Mouse (Mus musculus) lung, embryonic 14.5 days (tissue): ENCODE results near the gene Angptl8. TPM values are rescaled to one million over a fixed set of nuclear protein-coding genes. Genes with fewer than 3 reads are reported as not detected.

Experiments used
- ATAC-seq: fragments of 200-750 bp; cut with Nextera tagmentation; 2 replicates; pipeline ENCODE4 v1.8.0; 2017; ENCODE audit warnings: mild to moderate bottlenecking, moderate TSS enrichment, moderate library complexity; ENCODE audit not compliant: insufficient read depth
- DNase-seq: peaks from one replicate; pipeline ENCODE4 v3.0.0-alpha.2; 2015
- H3K27ac ChIP-seq: fragments of 300-500 bp; sonication (generic); 2 replicates; pipeline ENCODE4 v1.5.1; 2014; ENCODE audit warnings: low read depth, mild to moderate bottlenecking, moderate library complexity
- H3K27me3 ChIP-seq: fragments of 300-500 bp; sonication (generic); 2 replicates; pipeline ENCODE4 v1.6.1; 2014; ENCODE audit warnings: low read length, control low read depth; ENCODE audit not compliant: insufficient read depth
- H3K36me3 ChIP-seq: fragments of 300-500 bp; sonication (generic); 2 replicates; pipeline ENCODE4 v1.6.1; 2014; ENCODE audit warnings: control low read depth; ENCODE audit not compliant: insufficient read depth
- H3K4me1 ChIP-seq: fragments of 300-500 bp; sonication (generic); 2 replicates; pipeline ENCODE4 v1.6.1; 2014; ENCODE audit warnings: antibody characterized with exemption, control low read depth; ENCODE audit not compliant: insufficient read depth
- H3K4me2 ChIP-seq: fragments of 300-500 bp; sonication (generic); 2 replicates; pipeline ENCODE4 v1.6.1; 2014; ENCODE audit warnings: mild to moderate bottlenecking
- H3K4me3 ChIP-seq: fragments of 300-500 bp; sonication (generic); 2 replicates; pipeline ENCODE4 v1.5.1; 2014; ENCODE audit warnings: low read depth, low read length
- H3K9ac ChIP-seq: fragments of 300-500 bp; sonication (generic); 2 replicates; pipeline ENCODE4 v1.6.1; 2014
- H3K9me3 ChIP-seq: fragments of 300-500 bp; sonication (generic); 2 replicates; pipeline ENCODE4 v1.6.1; 2016; ENCODE audit warnings: low read depth, low read length, control low read depth
- CTCF ChIP-seq: IDR thresholded peaks from 2 replicates; pipeline ENCODE4 v1.5.1; 2016; ENCODE audit warnings: antibody characterized with exemption, low read depth
- WGBS: fragments of 180-500 bp; shearing (Covaris S2); extraction: QIAGEN DNeasy Blood & Tissue Kit; methylation state at CpG from one replicate; pipeline ENCODE4 v1.1.7; 2014; 5-methylcytosine and 5-hydroxymethylcytosine counted together
- polyA plus RNA-seq: library from polyadenylated mRNA; unstranded; fragments of >200 nt; fragmentation: Nextera tagmentation; extraction: Ambion mirVana; gene quantifications from 2 replicates; pipeline ENCODE4 v1.2.1, GENCODE M21; 2014

The Angptl8 gene
- polyA plus RNA-seq, 1 experiment from 2014 or later, result 1.3 TPM

DNA sequence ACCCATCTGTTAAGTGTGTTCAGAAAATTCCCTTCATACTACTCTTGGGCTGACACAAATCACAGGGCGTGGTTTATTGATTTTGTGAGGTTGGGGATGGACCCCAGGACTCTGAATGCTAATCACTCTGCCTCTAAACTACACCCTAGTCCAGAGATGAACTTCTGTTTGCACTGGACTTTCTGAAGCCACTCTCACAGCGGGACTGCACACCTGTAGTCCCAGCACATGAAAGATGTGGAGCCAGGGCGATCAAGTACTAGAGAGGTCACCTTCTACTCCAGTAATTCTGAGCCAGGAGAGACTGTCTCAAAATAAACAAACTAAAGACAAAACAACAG, 36.3 kb upstream of the Angptl8 start:
- H3K9me3 ChIP-seq, result no peaks in the 10 kb centered on the region
- peak overlapping the region; percentile 96 for H3K27ac ChIP-seq
- ATAC-seq (no peak), DNase-seq (no peak)
- H3K9ac ChIP-seq, result no peak overlapping the region
- peak overlapping the region; percentile 83 for H3K4me3 ChIP-seq
- WGBS, result 40% methylated on average over 3 of the region's 3 CpGs
- H3K4me2 ChIP-seq, result peak overlapping the region; percentile 74
- peaks cover 11% of the 10 kb centered on the region; the same call in 1 of the 2 replicates for H3K4me1 ChIP-seq
- H3K27me3 ChIP-seq, result no peaks in the 10 kb centered on the region
- no peak for TF ChIP-seq CTCF
- H3K36me3 ChIP-seq, result peaks cover 43% of the 10 kb centered on the region

DNA sequence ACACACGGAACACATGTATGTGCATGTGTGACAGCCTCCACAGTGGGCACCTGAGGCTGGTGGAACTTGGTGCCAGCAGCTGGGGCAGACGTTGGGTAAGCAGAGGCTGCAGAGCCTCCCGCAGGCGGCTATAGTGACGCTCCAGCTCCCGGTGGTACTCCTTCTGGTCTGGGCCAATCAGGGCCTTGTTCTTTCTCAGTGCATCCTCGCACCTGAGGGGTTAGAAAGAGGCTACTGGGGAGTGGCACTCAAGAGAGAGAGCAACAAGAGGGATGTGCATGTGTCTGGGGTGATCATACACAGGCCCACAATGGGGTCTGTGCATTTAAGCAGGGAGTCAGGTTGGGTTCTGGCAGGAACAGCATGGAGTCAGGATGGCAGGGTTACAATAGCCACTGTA, 34.2 kb upstream of the Angptl8 start:
- peaks cover 22% of the 10 kb centered on the region for H3K36me3 ChIP-seq
- no peak overlapping the region for H3K4me3 ChIP-seq
- no peak overlapping the region for H3K4me2 ChIP-seq
- H3K27me3 ChIP-seq, result no peaks in the 10 kb centered on the region
- no peaks in the 10 kb centered on the region for H3K9me3 ChIP-seq
- DNase-seq (no peak), ATAC-seq (no peak)
- TF ChIP-seq CTCF, result no peak
- 78% methylated on average over 7 of the region's 7 CpGs for WGBS
- H3K4me1 ChIP-seq, result 0 out of 2 replicates have a peak, but pooled peaks cover 11% of the 10 kb centered on the region
- no peak overlapping the region for H3K9ac ChIP-seq
- H3K27ac ChIP-seq, result no peak overlapping the region

DNA sequence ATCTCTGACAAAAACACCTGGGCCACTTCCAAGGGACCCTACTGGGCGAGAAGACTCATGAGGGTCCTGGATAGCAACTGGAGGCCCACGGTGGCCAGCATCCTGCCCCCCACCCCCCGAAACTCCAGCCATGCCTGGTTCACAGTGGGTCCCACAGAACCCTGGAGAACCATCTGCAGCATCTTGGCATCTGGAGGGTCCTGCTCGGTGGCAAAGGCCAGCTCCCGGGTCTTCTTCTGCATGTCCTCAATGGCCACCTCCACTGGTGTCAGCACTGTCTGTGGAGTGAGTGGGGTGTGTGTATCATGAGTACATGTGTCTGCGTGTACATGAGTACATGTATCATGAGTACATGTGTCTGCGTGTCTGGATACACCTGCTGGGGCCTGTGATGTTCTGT, 33.7 kb upstream of the Angptl8 start:
- Histone ChIP-seq H3K27ac (no peak overlapping the region), H3K4me2 (no peak overlapping the region), H3K4me1 (0 out of 2 replicates have a peak, but pooled peaks cover 7% of the 10 kb centered on the region), H3K9me3 (no peaks in the 10 kb centered on the region), H3K36me3 (peaks cover 22% of the 10 kb centered on the region), H3K27me3 (no peaks in the 10 kb centered on the region), H3K9ac (no peak overlapping the region), H3K4me3 (no peak overlapping the region)
- ATAC-seq (no peak), DNase-seq (no peak)
- no peak for TF ChIP-seq CTCF
- 89% methylated on average over 7 of the region's 7 CpGs for WGBS

DNA sequence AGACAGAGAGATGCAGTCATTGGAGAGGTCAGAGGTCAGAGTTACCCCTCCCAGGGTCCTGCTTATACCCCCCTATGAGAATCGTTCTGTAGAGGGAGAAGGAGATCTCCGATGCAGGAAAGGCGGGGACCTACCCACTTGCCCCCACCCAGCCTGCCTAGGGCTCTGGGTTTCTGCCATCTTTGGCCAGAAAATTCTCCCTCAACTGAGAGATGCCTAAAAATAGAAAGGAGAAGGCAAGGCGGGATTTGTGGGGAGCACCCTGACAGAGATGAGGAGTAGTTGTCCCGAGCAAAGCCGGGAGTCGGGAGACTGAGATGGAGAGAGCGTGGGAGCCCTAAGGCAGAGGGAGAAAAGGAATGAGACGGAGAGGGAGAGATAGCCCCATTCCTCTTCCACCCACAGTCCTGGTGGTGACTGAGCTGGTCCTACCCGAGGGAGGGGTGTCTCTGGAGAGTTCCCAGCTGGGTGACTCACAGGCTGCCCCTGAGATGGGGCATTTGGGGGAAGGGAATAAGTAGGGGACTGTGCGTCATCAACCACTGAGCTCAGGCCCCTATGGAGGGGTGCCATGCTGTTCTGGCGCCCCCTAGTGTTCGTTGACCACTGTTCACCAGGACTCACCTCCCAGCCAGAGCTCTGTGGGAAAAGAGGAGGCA, 31.2 kb upstream of the Angptl8 start:
- Histone ChIP-seq H3K4me2 (peak overlapping the region; percentile 45), H3K9me3 (no peaks in the 10 kb centered on the region), H3K36me3 (peaks cover 26% of the 10 kb centered on the region), H3K27ac (peak overlapping the region; percentile 76), H3K9ac (no peak overlapping the region), H3K27me3 (no peaks in the 10 kb centered on the region), H3K4me1 (no peaks in the 10 kb centered on the region), H3K4me3 (no peak overlapping the region)
- 22% methylated on average over 13 of the region's 13 CpGs for WGBS
- ATAC-seq, result peak; percentile 95
- peak; percentile 99 for TF ChIP-seq CTCF
- peak; percentile 97 for DNase-seq

DNA sequence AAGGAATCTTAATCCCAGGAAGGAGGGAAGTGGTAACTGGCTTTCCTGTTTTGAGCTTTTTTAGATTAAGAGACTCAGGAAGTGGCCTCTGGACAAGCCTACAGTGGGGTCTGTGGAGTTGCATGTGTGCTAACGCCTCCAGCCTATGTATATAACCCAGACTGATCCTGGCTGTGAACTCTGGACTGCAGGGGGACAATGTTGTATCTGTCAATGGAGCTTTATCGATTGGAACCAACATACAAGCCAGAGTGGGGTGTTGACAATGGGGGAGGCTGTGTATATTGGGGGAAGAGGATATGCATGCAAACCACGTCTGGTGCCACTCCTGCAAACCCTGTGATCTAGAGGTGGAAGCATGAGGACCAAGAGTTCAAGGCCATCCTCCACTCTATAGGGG, 28.9 kb upstream of the Angptl8 start:
- no peak for TF ChIP-seq CTCF
- no peak for DNase-seq
- no peak for ATAC-seq
- Histone ChIP-seq H3K4me3 (no peak overlapping the region), H3K27ac (no peak overlapping the region), H3K9ac (no peak overlapping the region), H3K4me1 (no peaks in the 10 kb centered on the region), H3K4me2 (no peak overlapping the region), H3K9me3 (no peaks in the 10 kb centered on the region), H3K36me3 (peaks cover 34% of the 10 kb centered on the region; the same call in 1 of the 2 replicates), H3K27me3 (no peaks in the 10 kb centered on the region)
- 53% methylated on average over 3 of the region's 3 CpGs for WGBS

DNA sequence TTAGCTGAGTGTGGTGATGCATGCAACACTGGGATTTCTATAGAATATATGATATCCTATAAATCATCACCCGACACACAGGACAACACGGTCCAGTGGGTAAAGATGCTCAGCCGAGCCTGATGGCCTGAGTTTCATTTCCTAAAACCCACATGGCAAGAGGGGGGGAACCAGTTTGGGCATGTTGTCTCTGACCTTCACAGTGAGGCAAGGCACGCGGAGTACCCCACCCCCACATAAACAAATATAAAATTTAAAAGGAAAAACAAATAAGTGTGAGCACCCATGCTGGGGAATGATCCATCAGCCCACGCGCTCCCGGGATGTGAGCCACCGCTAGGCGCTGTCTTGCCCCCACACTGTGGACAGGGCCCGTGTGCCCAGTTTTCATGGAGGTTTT, 28.3 kb upstream of the Angptl8 start:
- WGBS, result 80% methylated on average over 11 of the region's 11 CpGs
- Histone ChIP-seq H3K4me2 (no peak overlapping the region), H3K27me3 (no peaks in the 10 kb centered on the region), H3K27ac (no peak overlapping the region), H3K4me3 (no peak overlapping the region), H3K9ac (no peak overlapping the region), H3K4me1 (no peaks in the 10 kb centered on the region), H3K9me3 (no peaks in the 10 kb centered on the region), H3K36me3 (peaks cover 31% of the 10 kb centered on the region; the same call in 1 of the 2 replicates)
- ATAC-seq (no peak), DNase-seq (no peak)
- no peak for TF ChIP-seq CTCF

DNA sequence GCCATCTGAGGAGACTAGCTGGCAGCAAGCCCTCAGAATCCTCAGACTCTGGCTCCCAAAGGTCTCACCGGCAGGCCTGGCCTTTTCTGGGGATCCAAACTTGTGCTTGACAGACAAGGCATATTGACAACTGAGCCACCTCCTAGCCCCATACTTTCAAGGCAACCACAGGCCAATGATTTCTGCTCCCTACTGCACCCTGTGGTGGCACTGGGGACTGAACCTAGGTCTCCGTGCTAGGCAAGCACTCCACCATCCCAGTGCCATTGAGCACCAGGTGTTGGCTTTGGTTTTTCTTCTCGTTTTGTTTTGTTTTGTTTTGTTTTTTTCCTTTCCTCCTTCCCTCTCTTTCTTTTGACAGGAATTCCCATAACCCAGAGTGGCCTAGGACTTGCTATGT, 26.7 kb upstream of the Angptl8 start:
- no peak for DNase-seq
- Histone ChIP-seq H3K36me3 (peaks cover 40% of the 10 kb centered on the region), H3K27me3 (no peaks in the 10 kb centered on the region), H3K27ac (no peak overlapping the region), H3K4me2 (no peak overlapping the region), H3K9ac (no peak overlapping the region), H3K9me3 (no peaks in the 10 kb centered on the region), H3K4me1 (no peaks in the 10 kb centered on the region), H3K4me3 (no peak overlapping the region)
- 55% methylated on average over 3 of the region's 3 CpGs for WGBS
- ATAC-seq, result no peak
- TF ChIP-seq CTCF, result peak; percentile 53
